Mouse (Mus musculus) limb, embryonic 14.5 days (tissue): Measurements from ENCODE around the gene Them5. TPM values are rescaled to one million over a fixed set of nuclear protein-coding genes. Genes with fewer than 3 reads are reported as not detected.

ENCODE experiments used
- ATAC-seq: fragments of 200-750 bp; cut with Nextera tagmentation; 2 replicates; pipeline ENCODE4 v1.8.0; 2017; ENCODE audit warnings: low read depth, moderate number of reproducible peaks, moderate TSS enrichment; ENCODE audit not compliant: low FRiP score
- DNase-seq: peaks from one replicate; pipeline ENCODE4 v3.0.0-alpha.2; 2015; ENCODE audit warnings: low spot score
- H3K27ac ChIP-seq: fragments of 300-500 bp; sonication (generic); replicated peaks from 2 replicates; pipeline ENCODE4 v1.5.1; 2014; ENCODE audit warnings: low read depth, mild to moderate bottlenecking, low read length, moderate library complexity, mixed read lengths
- H3K27me3 ChIP-seq: fragments of 300-500 bp; sonication (generic); 2 replicates; pipeline ENCODE4 v1.6.1; 2014; ENCODE audit warnings: low read length, mixed read lengths; ENCODE audit not compliant: control insufficient read depth, insufficient read depth
- H3K36me3 ChIP-seq: fragments of 300-500 bp; sonication (generic); 2 replicates; pipeline ENCODE4 v1.6.1; 2014; ENCODE audit warnings: mild to moderate bottlenecking, low read length, moderate library complexity, mixed read lengths; ENCODE audit not compliant: control insufficient read depth, insufficient read depth
- H3K4me1 ChIP-seq: fragments of 300-500 bp; sonication (generic); 2 replicates; pipeline ENCODE4 v1.6.1; 2014; ENCODE audit warnings: antibody characterized with exemption, low read length, mixed read lengths; ENCODE audit not compliant: control insufficient read depth, insufficient read depth
- H3K4me2 ChIP-seq: fragments of 300-500 bp; sonication (generic); replicated peaks from 2 replicates; pipeline ENCODE4 v1.6.1; 2014; ENCODE audit warnings: low read depth, mild to moderate bottlenecking, low read length, moderate library complexity; ENCODE audit not compliant: severe bottlenecking
- H3K4me3 ChIP-seq: fragments of 300-500 bp; sonication (generic); replicated peaks from 2 replicates; pipeline ENCODE4 v1.5.1; 2014; ENCODE audit warnings: low read length
- H3K9ac ChIP-seq: fragments of 300-500 bp; sonication (generic); 2 replicates; pipeline ENCODE4 v1.6.1; 2014; ENCODE audit warnings: mild to moderate bottlenecking, low read depth, low read length, moderate library complexity; ENCODE audit not compliant: severe bottlenecking
- H3K9me3 ChIP-seq: fragments of 300-500 bp; sonication (generic); 2 replicates; pipeline ENCODE4 v1.6.1; 2016; ENCODE audit warnings: low read length; ENCODE audit not compliant: control insufficient read depth
- POLR2A ChIP-seq: fragments of 200-500 bp; IDR thresholded peaks from 2 replicates; pipeline ENCODE4 v1.8.0; 2012; ENCODE audit warnings: inconsistent platforms, mild to moderate bottlenecking, moderate library complexity, borderline replicate concordance; ENCODE audit not compliant: insufficient read depth, insufficient read length; ENCODE audit errors: extremely low read depth
- WGBS: fragments of 180-500 bp; shearing (Covaris S2); extraction: QIAGEN DNeasy Blood & Tissue Kit; methylation state at CpG from one replicate; pipeline ENCODE4 v1.1.7; 2014; 5-methylcytosine and 5-hydroxymethylcytosine counted together
- polyA plus RNA-seq, 2 experiments: library from polyadenylated mRNA; depleted of rRNA in 1 of 2; stranded (reverse) in 1 of 2; unstranded in 1 of 2; fragments of >200 nt; fragmentation: Nextera tagmentation in 1 of 2; extraction: Ambion mirVana in 1 of 2; gene quantifications; 2 replicates each; pipeline versions ENCODE4 v1.2.1 to v1.2.3; 2012 to 2014

The Them5 gene
- polyA plus RNA-seq, 2 experiments: 17.8 to 73.5 TPM

GRCm38 (mm10) chr3:94374636-94375035 lies 32.7 kb downstream of the Them5 start:
- TF ChIP-seq POLR2A: no peak
- H3K36me3 ChIP-seq: no peaks in the 10 kb centered on the region

DNA sequence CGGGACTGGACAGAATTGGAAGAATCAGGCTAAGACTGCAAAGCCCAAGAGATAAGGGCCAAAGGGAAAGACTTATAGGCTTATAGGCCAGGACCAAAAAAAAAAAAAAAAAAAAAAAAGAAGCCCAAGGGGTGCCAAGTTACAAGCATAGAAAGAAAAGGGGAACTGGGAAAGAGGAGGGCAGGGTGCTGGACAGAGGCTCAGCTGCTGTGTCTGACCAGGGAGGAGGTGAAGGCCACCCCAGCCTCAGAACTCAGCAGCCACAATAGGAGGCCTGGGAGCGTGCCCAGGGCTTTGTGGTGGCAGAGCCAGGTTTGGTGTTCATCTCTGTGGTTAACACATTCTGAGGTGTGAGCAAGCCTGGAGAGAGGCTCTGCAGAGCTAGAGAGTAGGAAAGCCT lies 33.2 kb downstream of the Them5 start:
- Histone ChIP-seq H3K27ac (no peak overlapping the region), H3K4me1 (peaks cover 34% of the 10 kb centered on the region), H3K4me2 (no peak overlapping the region), H3K9ac (no peak overlapping the region), H3K36me3 (no peaks in the 10 kb centered on the region), H3K27me3 (no peaks in the 10 kb centered on the region), H3K4me3 (no peak overlapping the region), H3K9me3 (no peaks in the 10 kb centered on the region)
- DNase-seq (no peak), ATAC-seq (no peak)
- no peak for TF ChIP-seq POLR2A
- 66% methylated on average over 2 of the region's 2 CpGs for WGBS

More at GRCm38 (mm10) chr3:94374636-94375035, 32.7 kb downstream of the Them5 start:
- Histone ChIP-seq H3K27ac (no peak overlapping the region), H3K4me2 (no peak overlapping the region), H3K4me1 (peaks cover 34% of the 10 kb centered on the region), H3K27me3 (no peaks in the 10 kb centered on the region), H3K4me3 (no peak overlapping the region), H3K9ac (no peak overlapping the region), H3K9me3 (no peaks in the 10 kb centered on the region)
- DNase-seq (no peak), ATAC-seq (no peak)

DNA sequence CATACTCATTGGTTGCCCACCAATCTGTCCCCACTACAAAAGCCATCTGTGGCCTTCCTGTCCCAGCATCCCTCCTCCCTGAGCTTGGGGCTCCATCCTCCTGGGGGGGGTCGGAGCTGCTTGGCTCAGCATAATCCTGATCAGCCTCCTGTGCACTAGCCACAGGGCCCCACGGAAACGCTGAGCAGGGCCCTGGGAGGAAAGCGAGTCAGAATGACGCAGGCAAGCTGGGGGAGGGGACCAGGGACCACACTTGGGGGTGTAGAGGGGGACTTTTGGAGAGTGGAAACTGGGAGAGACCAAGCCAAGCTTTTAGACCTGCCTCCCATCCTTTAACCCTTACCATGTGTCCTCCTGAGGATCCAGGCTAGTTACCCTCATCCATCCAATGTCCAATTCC lies 34.0 kb downstream of the Them5 start:
- Histone ChIP-seq H3K27me3 (no peaks in the 10 kb centered on the region), H3K36me3 (no peaks in the 10 kb centered on the region), H3K4me2 (no peak overlapping the region), H3K4me1 (peaks cover 34% of the 10 kb centered on the region), H3K27ac (no peak overlapping the region), H3K4me3 (no peak overlapping the region), H3K9me3 (no peaks in the 10 kb centered on the region), H3K9ac (no peak overlapping the region)
- WGBS: 48% methylated on average over 5 of the region's 5 CpGs
- ATAC-seq (no peak), DNase-seq (no peak)
- no peak for TF ChIP-seq POLR2A

GRCm38 (mm10) chr3:94377028-94377923 lies 35.4 kb downstream of the Them5 start:
- Histone ChIP-seq H3K4me3 (no peak overlapping the region), H3K4me2 (no peak overlapping the region), H3K36me3 (no peaks in the 10 kb centered on the region), H3K27me3 (no peaks in the 10 kb centered on the region), H3K9me3 (no peaks in the 10 kb centered on the region), H3K4me1 (peaks cover 25% of the 10 kb centered on the region), H3K27ac (no peak overlapping the region), H3K9ac (no peak overlapping the region)
- no peak for TF ChIP-seq POLR2A
- WGBS: 13% methylated on average over 13 of the region's 13 CpGs
- DNase-seq (no peak), ATAC-seq (no peak; the same call in 1 of the 2 replicates)

- no peaks in the 10 kb centered on the region for H3K36me3 ChIP-seq
- DNase-seq: no peak
- 30% methylated on average over 9 of the region's 9 CpGs for WGBS
- H3K4me3 ChIP-seq: no peak overlapping the region
- no peak overlapping the region for H3K4me2 ChIP-seq
- H3K9ac ChIP-seq: no peak overlapping the region
- TF ChIP-seq POLR2A: no peak
- no peak overlapping the region for H3K27ac ChIP-seq
- H3K27me3 ChIP-seq: no peaks in the 10 kb centered on the region
- H3K4me1 ChIP-seq: peaks cover 8% of the 10 kb centered on the region; the same call in 1 of the 2 replicates
- ATAC-seq: no peak
- H3K9me3 ChIP-seq: no peaks in the 10 kb centered on the region
Measured at GRCm38 (mm10) chr3:94379831-94380510, 38.1 kb downstream of the Them5 start.
